Mouse (Mus musculus) lung, adult 18-20 months (tissue): ENCODE measurements at regions not wholly inside any gene's neighbourhood (a gene's known extent, or its start where the extent isn't known, plus 50 kb on each side); places are given as distances from the start of the nearest gene placed in this dataset.

Experiments used
- DNase-seq, 2 experiments: peaks; one replicate each; pipeline ENCODE4 v3.0.0; 2022; ENCODE audit warnings: mixed read lengths in 2 of 2

- DNase-seq, result no peak
Observed at GRCm38 (mm10) chr15:70920138-70920537, 2914.2 kb upstream of the Gm6569 start.

GRCm38 (mm10) chr15:70920862-70921261 is 2913.5 kb upstream of the Gm6569 start:
- peak in 1 of 2 experiments; percentile 0 for DNase-seq
